Mouse (Mus musculus) hindbrain, embryonic 11.5 days (tissue): ENCODE data around the gene Pla2g5. TPM values are rescaled to one million over a fixed set of nuclear protein-coding genes. Genes with fewer than 3 reads are reported as not detected.

Experiments
- ATAC-seq: fragments of 200-750 bp; cut with Nextera tagmentation; 2 replicates; pipeline ENCODE4 v1.8.0; 2017; ENCODE audit warnings: mild to moderate bottlenecking, moderate TSS enrichment, moderate library complexity; ENCODE audit not compliant: low FRiP score
- DNase-seq: peaks from one replicate; pipeline ENCODE4 v3.0.0-alpha.2; 2015; ENCODE audit warnings: low spot score
- H3K27ac ChIP-seq: fragments of 300-500 bp; sonication (generic); 2 replicates; pipeline ENCODE4 v1.5.1; 2014; ENCODE audit warnings: mild to moderate bottlenecking, low read depth, low read length
- H3K27me3 ChIP-seq: fragments of 300-500 bp; sonication (generic); 2 replicates; pipeline ENCODE4 v1.6.1; 2014; ENCODE audit warnings: mild to moderate bottlenecking, low read length, moderate library complexity, mixed read lengths; ENCODE audit not compliant: control insufficient read depth, insufficient read depth
- H3K36me3 ChIP-seq: fragments of 300-500 bp; sonication (generic); 2 replicates; pipeline ENCODE4 v1.6.1; 2014; ENCODE audit warnings: mild to moderate bottlenecking, low read length, moderate library complexity, mixed read lengths; ENCODE audit not compliant: control insufficient read depth, insufficient read depth
- H3K4me1 ChIP-seq: fragments of 300-500 bp; sonication (generic); replicated peaks from 2 replicates; pipeline ENCODE4 v1.6.1; 2014; ENCODE audit warnings: low read length, mixed read lengths; ENCODE audit not compliant: control insufficient read depth, insufficient read depth
- H3K4me2 ChIP-seq: fragments of 300-500 bp; sonication (generic); replicated peaks from 2 replicates; pipeline ENCODE4 v1.6.1; 2014; ENCODE audit warnings: mild to moderate bottlenecking, low read depth, low read length
- H3K4me3 ChIP-seq: fragments of 300-500 bp; sonication (generic); 2 replicates; pipeline ENCODE4 v1.5.1; 2014; ENCODE audit warnings: low read depth, low read length
- H3K9ac ChIP-seq: fragments of 300-500 bp; sonication (generic); 2 replicates; pipeline ENCODE4 v1.6.1; 2014; ENCODE audit warnings: low read depth, low read length
- H3K9me3 ChIP-seq: fragments of 300-500 bp; sonication (generic); 2 replicates; pipeline ENCODE4 v1.6.1; 2016; ENCODE audit warnings: low read length; ENCODE audit not compliant: control insufficient read depth
- WGBS: fragments of 180-500 bp; shearing (Covaris S2); extraction: QIAGEN DNeasy Blood & Tissue Kit; methylation state at CpG from one replicate; pipeline ENCODE4 v1.1.7; 2014; 5-methylcytosine and 5-hydroxymethylcytosine counted together
- polyA plus RNA-seq: library from polyadenylated mRNA; unstranded; fragments of >200 nt; fragmentation: Nextera tagmentation; extraction: Ambion mirVana; gene quantifications from 2 replicates; pipeline ENCODE4 v1.2.1, GENCODE M21; 2014

Pla2g5 gene
- polyA plus RNA-seq, 1 experiment from 2014 or later: 0.39 TPM

GRCm38 (mm10) chr4:138865991-138866390 lies 2.7 kb upstream of the Pla2g5 start:
- 76% methylated on average over 6 of the region's 6 CpGs for WGBS
- no peaks in the 10 kb centered on the region for H3K36me3 ChIP-seq
- DNase-seq: no peak
- no peak overlapping the region for H3K9ac ChIP-seq
- H3K9me3 ChIP-seq: no peaks in the 10 kb centered on the region
- ATAC-seq: no peak
- no peaks in the 10 kb centered on the region for H3K27me3 ChIP-seq
- H3K4me2 ChIP-seq: no peak overlapping the region
- no peak overlapping the region for H3K4me3 ChIP-seq
- H3K27ac ChIP-seq: no peak overlapping the region
- H3K4me1 ChIP-seq: no peaks in the 10 kb centered on the region

- Histone ChIP-seq H3K27ac (no peak overlapping the region), H3K4me2 (no peak overlapping the region), H3K9ac (no peak overlapping the region), H3K27me3 (no peaks in the 10 kb centered on the region), H3K9me3 (no peaks in the 10 kb centered on the region), H3K4me3 (no peak overlapping the region), H3K36me3 (no peaks in the 10 kb centered on the region), H3K4me1 (no peaks in the 10 kb centered on the region)
- WGBS: 68% methylated on average over 5 of the region's 5 CpGs
- no peak for DNase-seq
- no peak for ATAC-seq
These were observed 1.8 kb upstream of the Pla2g5 start for GRCm38 (mm10) chr4:138865092-138865491.

- ATAC-seq (peak; percentile 75; the same call in 1 of the 2 replicates), DNase-seq (peak; percentile 91)
- H3K27me3 ChIP-seq: no peaks in the 10 kb centered on the region
- H3K27ac ChIP-seq: no peak overlapping the region
- H3K36me3 ChIP-seq: no peaks in the 10 kb centered on the region
- 0 out of 2 replicates have a peak overlapping the region, but pooled peaks have one; percentile 4 for H3K9ac ChIP-seq
- H3K4me1 ChIP-seq: no peaks in the 10 kb centered on the region
- peak overlapping the region; percentile 24; the same call in 1 of the 2 replicates for H3K4me3 ChIP-seq
- 7% methylated on average over 13 of the region's 13 CpGs for WGBS
- H3K9me3 ChIP-seq: no peaks in the 10 kb centered on the region
- peak overlapping the region; percentile 40 for H3K4me2 ChIP-seq
These were observed 3.6 kb downstream of the Pla2g5 start for GRCm38 (mm10) chr4:138859728-138860127.

DNA sequence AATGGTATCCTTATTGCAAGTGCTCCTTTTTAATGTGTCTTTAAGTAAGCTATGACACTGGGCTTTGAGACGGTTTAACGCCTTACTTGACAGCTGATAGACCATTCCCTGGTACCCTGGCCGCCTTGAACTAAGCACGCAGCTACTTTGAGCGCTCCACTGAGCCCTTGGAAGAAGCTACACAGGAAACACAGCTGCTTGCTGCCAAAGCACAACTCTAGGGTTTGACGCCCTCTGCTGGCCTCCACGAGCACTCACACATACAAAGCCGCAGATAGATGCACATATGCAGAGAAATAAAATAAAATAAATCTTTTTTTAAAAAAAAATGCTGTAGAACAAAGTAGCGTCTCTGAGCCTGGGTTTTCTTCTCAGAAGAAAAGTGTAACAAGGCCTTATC lies 4.0 kb downstream of the Pla2g5 start:
- 0 out of 2 replicates have a peak overlapping the region, but pooled peaks have one; percentile 4 for H3K9ac ChIP-seq
- DNase-seq (peak; percentile 77), ATAC-seq (no peak)
- no peaks in the 10 kb centered on the region for H3K36me3 ChIP-seq
- 17% methylated on average over 9 of the region's 9 CpGs for WGBS
- peak overlapping the region; percentile 24; the same call in 1 of the 2 replicates for H3K4me3 ChIP-seq
- peak overlapping the region; percentile 40 for H3K4me2 ChIP-seq
- no peaks in the 10 kb centered on the region for H3K4me1 ChIP-seq
- H3K27ac ChIP-seq: no peak overlapping the region
- H3K27me3 ChIP-seq: no peaks in the 10 kb centered on the region
- H3K9me3 ChIP-seq: no peaks in the 10 kb centered on the region

DNA sequence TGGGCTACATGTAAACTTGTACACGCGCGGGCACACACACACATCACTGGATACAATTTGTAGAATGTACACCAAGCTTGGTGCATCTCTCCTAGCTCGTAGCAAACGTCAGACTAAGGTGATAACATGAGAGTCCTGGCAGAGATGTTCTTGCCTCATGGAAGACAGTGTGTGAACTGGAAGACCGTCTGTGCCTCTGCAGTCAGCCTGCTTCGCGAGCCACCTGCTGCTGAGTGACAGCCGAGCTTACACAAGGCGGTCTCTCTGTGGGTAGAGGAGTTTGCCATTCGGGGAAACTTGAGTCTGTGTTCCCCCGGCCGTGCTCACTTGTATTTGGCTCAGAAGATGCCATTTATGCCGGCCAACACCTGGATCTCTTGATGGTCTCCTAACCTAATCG lies 4.8 kb downstream of the Pla2g5 start:
- 85% methylated on average over 15 of the region's 15 CpGs for WGBS
- Histone ChIP-seq H3K9me3 (no peaks in the 10 kb centered on the region), H3K27me3 (no peaks in the 10 kb centered on the region), H3K4me2 (no peak overlapping the region), H3K9ac (no peak overlapping the region), H3K36me3 (no peaks in the 10 kb centered on the region), H3K4me1 (no peaks in the 10 kb centered on the region), H3K4me3 (no peak overlapping the region), H3K27ac (no peak overlapping the region)
- DNase-seq (no peak), ATAC-seq (no peak)

DNA sequence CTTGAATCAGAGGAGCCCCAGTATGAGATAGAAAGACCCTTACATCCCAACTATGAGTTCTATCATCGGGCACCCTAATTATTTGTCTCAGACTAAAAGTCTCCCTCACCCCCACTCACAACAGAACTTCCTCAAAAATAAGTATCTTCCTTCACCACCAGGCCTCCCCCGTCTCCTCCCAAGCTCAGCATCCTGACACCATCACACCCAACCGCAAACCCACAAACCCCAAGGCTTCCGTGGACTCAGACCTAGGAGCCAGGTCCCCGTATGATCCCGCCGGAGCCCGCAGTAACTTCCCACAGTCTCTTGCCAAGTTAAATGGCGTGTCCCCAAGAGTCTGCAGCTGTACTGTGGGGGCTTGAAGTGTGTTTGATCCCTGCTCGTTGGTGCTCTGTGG lies 5.7 kb downstream of the Pla2g5 start:
- Histone ChIP-seq H3K9ac (no peak overlapping the region), H3K4me1 (no peaks in the 10 kb centered on the region), H3K27me3 (no peaks in the 10 kb centered on the region), H3K4me2 (no peak overlapping the region), H3K9me3 (no peaks in the 10 kb centered on the region), H3K4me3 (no peak overlapping the region), H3K36me3 (no peaks in the 10 kb centered on the region), H3K27ac (no peak overlapping the region)
- WGBS: 93% methylated on average over 10 of the region's 10 CpGs
- DNase-seq (no peak), ATAC-seq (no peak)

- DNase-seq (peak; percentile 87), ATAC-seq (no peak)
- Histone ChIP-seq H3K4me1 (no peaks in the 10 kb centered on the region), H3K27ac (no peak overlapping the region), H3K9ac (no peak overlapping the region), H3K9me3 (no peaks in the 10 kb centered on the region), H3K27me3 (no peaks in the 10 kb centered on the region), H3K4me3 (no peak overlapping the region), H3K36me3 (no peaks in the 10 kb centered on the region), H3K4me2 (no peak overlapping the region)
- WGBS: 30% methylated on average over 7 of the region's 7 CpGs
These were observed 6.8 kb downstream of the Pla2g5 start for GRCm38 (mm10) chr4:138856491-138856890.

- Histone ChIP-seq H3K4me1 (no peaks in the 10 kb centered on the region), H3K27ac (no peak overlapping the region), H3K9ac (no peak overlapping the region), H3K36me3 (no peaks in the 10 kb centered on the region), H3K4me2 (no peak overlapping the region), H3K27me3 (no peaks in the 10 kb centered on the region), H3K9me3 (no peaks in the 10 kb centered on the region), H3K4me3 (no peak overlapping the region)
- 89% methylated on average over 9 of the region's 9 CpGs for WGBS
- no peak for ATAC-seq
- no peak for DNase-seq
These were observed 8.1 kb downstream of the Pla2g5 start for GRCm38 (mm10) chr4:138855092-138855632.

DNA sequence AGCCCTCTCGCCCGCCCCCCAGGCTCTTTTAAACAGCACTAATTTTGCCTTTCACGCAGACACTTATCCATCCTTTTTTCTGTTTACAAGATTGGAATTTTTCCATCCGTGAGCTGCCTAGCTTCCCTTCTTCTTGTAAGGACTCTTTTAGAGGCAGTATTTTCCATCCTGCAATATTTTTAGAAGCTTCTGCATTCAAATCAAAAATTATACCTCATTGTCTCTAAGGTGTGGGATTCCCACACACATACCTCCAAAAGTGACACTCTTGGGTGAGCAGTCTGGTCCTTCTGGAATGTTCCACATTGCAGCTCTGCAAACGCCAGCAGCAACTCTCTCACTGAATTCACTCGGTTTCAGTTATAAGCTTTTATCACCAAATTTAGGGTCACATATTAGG lies 10.3 kb downstream of the Pla2g5 start:
- Histone ChIP-seq H3K27me3 (no peaks in the 10 kb centered on the region), H3K4me1 (no peaks in the 10 kb centered on the region), H3K4me3 (no peak overlapping the region), H3K9me3 (no peaks in the 10 kb centered on the region), H3K27ac (no peak overlapping the region), H3K9ac (no peak overlapping the region), H3K4me2 (no peak overlapping the region), H3K36me3 (no peaks in the 10 kb centered on the region)
- DNase-seq (no peak), ATAC-seq (no peak)
- WGBS: 84% methylated on average over 6 of the region's 6 CpGs
